In the genomic region with DNA sequence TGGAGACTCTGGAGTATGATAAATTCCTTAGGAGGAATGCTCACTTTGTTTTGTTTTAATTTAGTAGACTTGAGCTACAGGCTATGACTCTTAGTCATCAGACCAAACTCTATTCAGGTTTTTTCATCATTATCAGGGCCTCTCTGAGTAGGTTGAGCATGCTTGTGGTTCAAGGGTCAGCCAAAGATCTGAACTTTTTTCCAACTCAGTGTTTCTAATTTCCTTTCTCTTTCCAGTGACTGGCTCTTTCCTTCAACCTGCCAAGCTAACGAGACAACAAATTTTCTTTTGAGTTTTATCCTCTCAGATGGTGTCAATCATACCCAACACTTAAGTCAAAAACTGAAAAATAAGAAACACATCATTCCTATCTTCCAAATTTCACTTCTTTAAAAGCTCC, we compare ENCODE assay signal across 20 mouse cellular contexts.
"Had no signal": no experiment of that assay in that cellular context is flagged by ENCODE, and none has a peak within 500 bp of the region (broad histone marks: within the 10 kb centered on the region; RNA-seq: fewer than 3 reads in every experiment).

No protein-coding gene starts in this region.

- H3K36me3 ChIP-seq: midbrain, embryonic 10.5 days; midbrain, embryonic 12.5 days; neural tube, embryonic 13.5 days; neural tube, embryonic 15.5 days; stomach, embryonic 15.5 days had no signal

- DNase-seq: lung, adult 18-20 months; lung, embryonic 14.5 days; lung, postnatal 10 days; lung, postnatal 4 days; midbrain, embryonic 14.5 days; retina, postnatal 1 day; right cerebral cortex, adult 18-20 months; right cerebral cortex, postnatal 25 days; right cerebral cortex, postnatal 4 days; thymus, adult 2 months; thymus, postnatal 14 days; thymus, postnatal 36 days had no signal

- H3K27ac ChIP-seq: midbrain, embryonic 10.5 days; midbrain, embryonic 12.5 days; neural tube, embryonic 13.5 days; neural tube, embryonic 15.5 days; stomach, embryonic 15.5 days; stomach, postnatal 0 days had no signal

- H3K27me3 ChIP-seq: midbrain, embryonic 12.5 days; neural tube, embryonic 13.5 days; neural tube, embryonic 15.5 days; stomach, embryonic 15.5 days had no signal

- H3K9ac ChIP-seq: lung, embryonic 14.5 days; midbrain, embryonic 12.5 days; neural tube, embryonic 13.5 days; neural tube, embryonic 15.5 days; stomach, embryonic 15.5 days had no signal

- H3K4me2 ChIP-seq: lung, embryonic 14.5 days; midbrain, embryonic 12.5 days; neural tube, embryonic 13.5 days; neural tube, embryonic 15.5 days; stomach, embryonic 15.5 days had no signal

- H3K4me1 ChIP-seq: midbrain, embryonic 10.5 days; midbrain, embryonic 12.5 days; neural tube, embryonic 13.5 days; neural tube, embryonic 15.5 days; stomach, embryonic 15.5 days had no signal

- H3K4me3 ChIP-seq: midbrain, embryonic 10.5 days; midbrain, embryonic 12.5 days; myocyte; neural tube, embryonic 13.5 days; neural tube, embryonic 15.5 days; stomach, embryonic 15.5 days had no signal

- H3K9me3 ChIP-seq: midbrain, embryonic 10.5 days; midbrain, embryonic 12.5 days; neural tube, embryonic 13.5 days; neural tube, embryonic 15.5 days; stomach, embryonic 15.5 days had no signal

- ATAC-seq: midbrain, embryonic 16.5 days had no signal
